Mouse (Mus musculus): ENCODE measurements around the gene Hist1h2ac. TPM values are rescaled to one million over a fixed set of nuclear protein-coding genes. Genes with fewer than 3 reads are reported as not detected.
A peak's percentile ranks its signal among the peaks of the same experiment; 100 is the strongest.

Gene Hist1h2ac
- polyA plus RNA-seq, 1 experiment from 2014 or later, result 2.4 TPM

GRCm38 (mm10) chr13:23698300-23698693 lies 14.5 kb upstream of the Hist1h2ac start, which contains the start of gene Hist1h4c:
TSS of gene Hist1h4c (minus strand) at chr13:23698454.
- peaks cover 4% of the 10 kb centered on the region; the same call in 1 of the 2 replicates for H3K4me1 ChIP-seq
- peak within 1 kb of the TSS; percentile 45 for H3K4me3 ChIP-seq (replicated peaks)
- H3K9ac ChIP-seq, result peak within 1 kb of the TSS; percentile 6; the same call in 1 of the 2 replicates
- peak within 1 kb of the TSS; percentile 55 for H3K4me2 ChIP-seq
- H3K27ac ChIP-seq, result peak within 1 kb of the TSS; percentile 94
- H3K27me3 ChIP-seq (replicated peaks), result no peaks in the 10 kb centered on the region
- no peaks in the 10 kb centered on the region for H3K9me3 ChIP-seq
- H3K36me3 ChIP-seq, result no peaks in the 10 kb centered on the region
- WGBS, result under 1% methylated on average over 21 of the region's 22 CpGs
- ATAC-seq (ENCODE audit: insufficient read depth, low FRiP score, low read depth), result peak; percentile 95

DNA sequence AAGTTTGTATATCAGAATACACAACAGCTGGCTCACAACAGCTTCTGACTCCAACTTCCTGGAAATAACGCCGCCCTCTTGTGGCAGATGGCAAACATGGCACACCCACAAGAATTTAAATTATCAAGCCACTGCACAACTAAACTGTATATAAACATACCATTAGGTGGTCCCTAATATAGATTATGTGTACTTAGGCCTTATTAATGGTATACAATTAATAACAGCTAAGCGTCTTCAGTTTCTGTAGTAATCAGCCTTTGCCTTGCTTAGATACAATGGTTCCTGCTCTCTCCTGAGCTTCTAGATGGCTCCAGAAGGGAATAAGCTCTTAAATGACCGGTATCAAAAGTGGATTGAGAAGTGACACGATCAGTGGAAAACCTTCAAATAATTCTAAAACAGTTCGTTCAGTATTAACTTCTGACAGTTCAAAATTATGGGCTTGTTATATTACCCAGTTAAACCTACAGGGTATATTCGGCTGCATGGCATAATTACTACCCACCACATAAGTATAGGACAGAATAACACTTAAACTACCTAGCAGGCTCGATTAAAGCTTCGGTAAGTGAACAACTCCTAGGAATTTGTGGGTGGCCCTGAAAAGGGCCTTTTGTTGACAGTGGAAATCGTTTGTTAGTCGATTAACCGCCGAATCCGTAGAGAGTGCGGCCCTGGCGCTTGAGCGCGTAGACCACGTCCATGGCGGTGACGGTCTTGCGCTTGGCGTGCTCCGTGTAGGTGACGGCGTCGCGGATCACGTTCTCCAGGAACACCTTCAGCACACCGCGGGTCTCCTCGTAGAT lies 13.9 kb upstream of the Hist1h2ac start:
- WGBS, result 1% methylated on average over 26 of the region's 32 CpGs
- ATAC-seq (ENCODE audit: insufficient read depth, low FRiP score, low read depth), result peak; percentile 40
- H3K27me3 ChIP-seq (replicated peaks), result no peaks in the 10 kb centered on the region
- H3K9me3 ChIP-seq, result no peaks in the 10 kb centered on the region
- H3K9ac ChIP-seq, result peak overlapping the region; percentile 6; the same call in 1 of the 2 replicates
- H3K4me3 ChIP-seq (replicated peaks), result peak overlapping the region; percentile 45
- H3K4me2 ChIP-seq, result peak overlapping the region; percentile 55
- H3K4me1 ChIP-seq, result peaks cover 4% of the 10 kb centered on the region; the same call in 1 of the 2 replicates
- no peaks in the 10 kb centered on the region for H3K36me3 ChIP-seq
- H3K27ac ChIP-seq, result peak overlapping the region; percentile 94

GRCm38 (mm10) chr13:23696061-23696474 lies 12.3 kb upstream of the Hist1h2ac start:
- WGBS, result 60% methylated on average over 15 of the region's 15 CpGs
- Histone ChIP-seq H3K27ac (no peak overlapping the region), H3K4me2 (no peak overlapping the region), H3K27me3 (replicated peaks) (no peaks in the 10 kb centered on the region), H3K4me3 (replicated peaks) (no peak overlapping the region), H3K9me3 (no peaks in the 10 kb centered on the region), H3K4me1 (peaks cover 3% of the 10 kb centered on the region; the same call in 1 of the 2 replicates), H3K36me3 (no peaks in the 10 kb centered on the region), H3K9ac (no peak overlapping the region)
- no peak for ATAC-seq (ENCODE audit: insufficient read depth, low FRiP score, low read depth)

GRCm38 (mm10) chr13:23695514-23695913 lies 11.8 kb upstream of the Hist1h2ac start, which contains the start of gene Hist1h1t:
TSS of gene Hist1h1t (plus strand) at chr13:23695814.
- Histone ChIP-seq H3K27ac (no peak within 1 kb of the TSS), H3K4me3 (replicated peaks) (no peak within 1 kb of the TSS), H3K36me3 (no peaks in the 10 kb centered on the region), H3K9me3 (no peaks in the 10 kb centered on the region), H3K27me3 (replicated peaks) (no peaks in the 10 kb centered on the region), H3K4me2 (no peak within 1 kb of the TSS), H3K4me1 (no peaks in the 10 kb centered on the region), H3K9ac (no peak within 1 kb of the TSS)
- ATAC-seq (ENCODE audit: insufficient read depth, low FRiP score, low read depth), result no peak
- WGBS, result 46% methylated on average over 13 of the region's 13 CpGs

DNA sequence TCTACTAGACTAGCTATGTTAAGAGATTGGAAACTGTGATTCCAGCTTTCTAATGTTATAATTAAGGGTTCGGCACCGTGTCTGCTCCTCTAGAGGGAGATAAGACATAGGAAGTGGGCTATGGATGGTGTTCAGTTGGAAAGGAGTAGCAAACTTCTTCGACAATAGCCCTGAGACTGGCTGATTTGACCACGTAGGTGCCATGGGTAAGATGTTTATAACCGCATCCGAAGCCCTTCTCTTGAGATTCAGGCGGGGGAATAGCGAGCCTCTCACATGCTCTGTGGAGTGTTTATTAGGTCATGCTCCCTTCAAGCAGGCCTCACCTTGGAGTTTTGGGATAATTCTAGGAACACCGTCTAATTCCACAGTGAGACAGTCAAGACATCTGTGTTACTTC lies 11.2 kb upstream of the Hist1h2ac start:
- 95% methylated on average over 9 of the region's 9 CpGs for WGBS
- Histone ChIP-seq H3K27ac (no peak overlapping the region), H3K9ac (no peak overlapping the region), H3K4me1 (no peaks in the 10 kb centered on the region), H3K36me3 (no peaks in the 10 kb centered on the region), H3K9me3 (no peaks in the 10 kb centered on the region), H3K4me2 (no peak overlapping the region), H3K27me3 (replicated peaks) (no peaks in the 10 kb centered on the region), H3K4me3 (replicated peaks) (no peak overlapping the region)
- ATAC-seq (ENCODE audit: insufficient read depth, low FRiP score, low read depth), result no peak

GRCm38 (mm10) chr13:23693856-23694440 lies 10.2 kb upstream of the Hist1h2ac start:
- H3K4me3 ChIP-seq (replicated peaks), result no peak overlapping the region
- H3K4me1 ChIP-seq, result no peaks in the 10 kb centered on the region
- no peak overlapping the region for H3K9ac ChIP-seq
- no peak for ATAC-seq (ENCODE audit: insufficient read depth, low FRiP score, low read depth)
- H3K27me3 ChIP-seq (replicated peaks), result no peaks in the 10 kb centered on the region
- no peaks in the 10 kb centered on the region for H3K9me3 ChIP-seq
- H3K4me2 ChIP-seq, result no peak overlapping the region
- whole genome bisulfite sequencing, result 75% methylated on average over 6 of the region's 6 CpGs
- H3K36me3 ChIP-seq, result no peaks in the 10 kb centered on the region
- no peak overlapping the region for H3K27ac ChIP-seq

DNA sequence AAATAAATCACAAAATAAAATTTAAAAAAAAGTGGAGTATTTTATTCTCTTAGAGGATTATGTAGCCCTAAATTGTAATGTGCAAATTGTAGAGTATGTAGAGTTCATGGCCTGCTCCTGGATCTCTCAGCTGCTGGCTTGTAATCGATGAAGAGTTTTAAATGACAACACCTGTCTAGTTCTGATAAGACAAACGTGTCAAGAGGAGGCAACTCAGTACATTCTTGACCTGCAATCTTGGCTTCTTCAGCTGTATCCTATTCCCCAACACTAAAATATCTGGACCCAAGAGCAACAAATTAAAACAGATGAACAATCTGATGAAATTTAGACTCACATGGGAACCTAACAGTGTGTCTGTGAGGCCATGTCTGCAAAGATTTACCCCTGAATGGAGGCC lies 5.7 kb upstream of the Hist1h2ac start:
- 69% methylated on average over 2 of the region's 2 CpGs for WGBS
- H3K9ac ChIP-seq, result no peak overlapping the region
- no peaks in the 10 kb centered on the region for H3K27me3 ChIP-seq (replicated peaks)
- H3K9me3 ChIP-seq, result no peaks in the 10 kb centered on the region
- H3K27ac ChIP-seq, result no peak overlapping the region
- H3K4me1 ChIP-seq, result no peaks in the 10 kb centered on the region
- ATAC-seq (ENCODE audit: insufficient read depth, low FRiP score, low read depth), result no peak
- H3K4me2 ChIP-seq, result no peak overlapping the region
- no peak overlapping the region for H3K4me3 ChIP-seq (replicated peaks)
- H3K36me3 ChIP-seq, result no peaks in the 10 kb centered on the region

DNA sequence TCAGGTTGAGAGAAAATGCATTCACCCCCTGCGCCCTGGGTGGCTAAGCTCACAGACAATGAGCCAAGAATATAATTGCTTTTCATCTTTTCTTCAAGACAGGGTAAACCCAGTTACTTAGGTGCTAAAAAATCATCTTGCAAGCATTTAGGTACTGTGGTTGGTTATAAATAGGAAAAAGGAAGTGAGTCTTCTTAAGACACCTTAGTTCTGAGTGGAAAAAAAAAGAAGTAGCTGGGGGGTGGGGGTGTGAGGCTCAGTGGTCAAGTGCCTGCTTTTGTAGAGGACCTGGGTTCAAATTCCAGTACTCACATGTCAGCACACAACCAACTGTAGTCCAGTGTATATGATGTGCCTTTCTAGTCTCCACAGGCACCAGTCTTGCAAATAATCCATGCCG lies 5.2 kb upstream of the Hist1h2ac start:
- 89% methylated on average over 2 of the region's 2 CpGs for WGBS
- no peaks in the 10 kb centered on the region for H3K27me3 ChIP-seq (replicated peaks)
- H3K9ac ChIP-seq, result no peak overlapping the region
- no peaks in the 10 kb centered on the region for H3K9me3 ChIP-seq
- no peak for ATAC-seq (ENCODE audit: insufficient read depth, low FRiP score, low read depth)
- no peak overlapping the region for H3K4me2 ChIP-seq
- H3K4me3 ChIP-seq (replicated peaks), result no peak overlapping the region
- no peaks in the 10 kb centered on the region for H3K4me1 ChIP-seq
- no peaks in the 10 kb centered on the region for H3K36me3 ChIP-seq
- H3K27ac ChIP-seq, result no peak overlapping the region

DNA sequence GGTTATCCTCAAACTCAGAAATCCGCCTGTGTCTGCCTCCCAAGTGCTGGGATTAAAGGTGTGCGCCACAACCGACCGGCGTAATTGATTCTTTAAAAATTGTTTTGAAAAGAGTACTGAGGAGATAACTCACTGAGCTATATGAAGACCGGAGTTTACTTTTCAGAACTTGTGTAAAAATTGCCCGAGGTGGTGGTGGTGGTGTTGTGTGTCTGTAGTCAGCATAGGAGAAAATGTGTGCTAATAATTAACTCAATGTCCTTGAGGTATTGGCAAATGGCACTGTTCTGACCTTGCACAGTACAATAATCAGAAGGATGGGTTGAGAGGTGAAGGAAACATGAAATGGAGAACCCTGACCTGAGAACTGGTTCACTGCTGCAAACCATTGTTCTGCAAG lies 4.2 kb upstream of the Hist1h2ac start:
- no peaks in the 10 kb centered on the region for H3K9me3 ChIP-seq
- no peak overlapping the region for H3K4me2 ChIP-seq
- no peaks in the 10 kb centered on the region for H3K36me3 ChIP-seq
- 80% methylated on average over 7 of the region's 7 CpGs for WGBS
- H3K27me3 ChIP-seq (replicated peaks), result no peaks in the 10 kb centered on the region
- peaks cover 2% of the 10 kb centered on the region; the same call in 1 of the 2 replicates for H3K4me1 ChIP-seq
- no peak for ATAC-seq (ENCODE audit: insufficient read depth, low FRiP score, low read depth)
- H3K4me3 ChIP-seq (replicated peaks), result no peak overlapping the region
- no peak overlapping the region for H3K9ac ChIP-seq
- H3K27ac ChIP-seq, result no peak overlapping the region

- no peaks in the 10 kb centered on the region for H3K27me3 ChIP-seq (replicated peaks)
- no peak overlapping the region for H3K9ac ChIP-seq
- H3K9me3 ChIP-seq, result no peaks in the 10 kb centered on the region
- no peaks in the 10 kb centered on the region for H3K36me3 ChIP-seq
- H3K27ac ChIP-seq, result no peak overlapping the region
- no peak overlapping the region; the same call in 1 of the 2 replicates for H3K4me2 ChIP-seq
- H3K4me1 ChIP-seq, result peaks cover 6% of the 10 kb centered on the region
- H3K4me3 ChIP-seq (replicated peaks), result no peak overlapping the region
- 62% methylated on average over 4 of the region's 4 CpGs for WGBS
- ATAC-seq (ENCODE audit: insufficient read depth, low FRiP score, low read depth), result no peak
Observed at GRCm38 (mm10) chr13:23687181-23687580, 3.4 kb upstream of the Hist1h2ac start.

DNA sequence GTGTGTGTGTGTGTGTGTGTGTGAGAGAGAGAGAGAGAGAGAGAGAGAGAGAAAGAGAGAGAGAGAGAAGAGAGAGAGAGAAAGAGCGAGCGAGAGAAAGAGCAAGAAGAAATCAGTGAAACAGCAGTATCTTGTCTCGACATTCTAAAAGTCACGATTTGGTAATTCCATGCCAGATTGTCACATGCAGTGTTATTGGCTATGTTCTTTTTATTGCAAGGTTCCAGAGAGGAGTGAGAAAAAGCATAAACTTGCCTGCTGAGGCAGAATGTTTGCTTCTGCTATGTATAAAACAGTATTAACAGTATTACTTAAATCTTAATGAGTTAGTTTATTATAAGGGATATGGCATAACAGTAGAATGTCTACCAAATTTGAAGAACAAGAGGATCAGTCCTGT lies 2.2 kb upstream of the Hist1h2ac start:
- H3K27me3 ChIP-seq (replicated peaks), result no peaks in the 10 kb centered on the region
- peaks cover 6% of the 10 kb centered on the region for H3K4me1 ChIP-seq
- no peak for ATAC-seq (ENCODE audit: insufficient read depth, low FRiP score, low read depth)
- peak overlapping the region; percentile 59 for H3K4me2 ChIP-seq
- no peak overlapping the region for H3K9ac ChIP-seq
- peak overlapping the region; percentile 46 for H3K4me3 ChIP-seq (replicated peaks)
- no peaks in the 10 kb centered on the region for H3K9me3 ChIP-seq
- WGBS, result 22% methylated on average over 4 of the region's 4 CpGs
- H3K36me3 ChIP-seq, result no peaks in the 10 kb centered on the region
- peak overlapping the region; percentile 97 for H3K27ac ChIP-seq

All from stomach, embryonic 15.5 days (tissue).